Mouse (Mus musculus): ENCODE measurements around the gene Slc38a2. TPM values are rescaled to one million over a fixed set of nuclear protein-coding genes. Genes with fewer than 3 reads are reported as not detected.

Slc38a2 gene
- polyA plus RNA-seq, 1 experiment, result 37.9 TPM

DNA sequence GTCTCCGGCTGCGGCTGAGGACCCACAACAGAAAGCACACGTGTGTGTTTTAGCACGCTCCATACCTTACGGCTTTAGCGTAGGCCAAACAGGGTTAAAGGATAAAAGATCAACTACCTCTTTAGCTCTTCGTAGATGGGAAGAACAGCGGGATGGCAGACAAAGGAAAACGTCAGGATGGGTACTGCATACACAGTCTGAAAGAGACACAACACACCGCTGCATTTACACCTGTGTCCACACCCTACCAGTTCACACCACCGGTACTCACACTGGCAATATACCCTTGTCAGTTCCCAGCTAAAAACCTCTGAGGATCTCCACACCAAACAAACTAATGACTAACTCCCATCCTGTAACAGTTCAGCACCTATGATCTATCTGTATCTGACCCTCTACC lies 7.1 kb downstream of the Slc38a2 start:
- TF ChIP-seq CTCF (IDR thresholded peaks at IDR 0.05; ENCODE audit: insufficient read depth, low read length) (no peak), POLR2A (IDR thresholded peaks at IDR 0.05; ENCODE audit: borderline replicate concordance, extremely low read depth, low read depth, low read length) (no peak)
- Histone ChIP-seq H3K4me3 (replicated peaks; ENCODE audit: extremely low read depth, low read depth, low read length) (no peak overlapping the region), H3K4me1 (ENCODE audit: control insufficient read depth, insufficient read depth, low read length) (peaks cover 9% of the 10 kb centered on the region; the same call in 1 of the 2 replicates)
- DNase-seq, result no peak
- 88% methylated on average over 11 of the region's 11 CpGs for WGBS

DNA sequence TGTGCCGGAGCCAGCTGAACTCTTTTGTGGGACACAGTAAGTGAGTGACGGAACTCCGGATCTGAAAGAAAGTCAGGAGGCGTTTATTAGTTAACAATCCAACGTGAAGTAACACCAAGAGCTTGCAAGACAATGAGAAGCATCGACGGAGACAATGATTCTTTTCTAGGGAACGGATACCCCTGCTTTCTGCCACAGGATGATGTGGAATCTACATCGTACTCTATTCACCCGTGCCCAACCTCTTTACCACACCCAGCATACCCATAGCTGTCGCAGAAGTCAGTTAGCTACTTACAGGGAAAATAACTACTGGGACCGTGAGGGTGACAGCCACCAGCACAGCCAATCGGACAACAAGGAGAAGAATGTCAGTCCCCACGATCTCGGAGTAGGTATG lies 8.1 kb downstream of the Slc38a2 start:
- WGBS, result 87% methylated on average over 15 of the region's 15 CpGs
- Histone ChIP-seq H3K4me1 (ENCODE audit: control insufficient read depth, insufficient read depth, low read length) (peaks cover 6% of the 10 kb centered on the region; the same call in 1 of the 2 replicates), H3K4me3 (replicated peaks; ENCODE audit: extremely low read depth, low read depth, low read length) (no peak overlapping the region)
- no peak for TF ChIP-seq CTCF (IDR thresholded peaks at IDR 0.05; ENCODE audit: insufficient read depth, low read length)
- no peak for TF ChIP-seq POLR2A (IDR thresholded peaks at IDR 0.05; ENCODE audit: borderline replicate concordance, extremely low read depth, low read depth, low read length)
- DNase-seq, result no peak

- no peak overlapping the region for H3K4me3 ChIP-seq (replicated peaks; ENCODE audit: extremely low read depth, low read depth, low read length)
- DNase-seq, result no peak
- H3K4me1 ChIP-seq (ENCODE audit: control insufficient read depth, insufficient read depth, low read length), result peaks cover 3% of the 10 kb centered on the region; the same call in 1 of the 2 replicates
- no peak for TF ChIP-seq CTCF (IDR thresholded peaks at IDR 0.05; ENCODE audit: insufficient read depth, low read length)
- no peak for TF ChIP-seq POLR2A (IDR thresholded peaks at IDR 0.05; ENCODE audit: borderline replicate concordance, extremely low read depth, low read depth, low read length)
- 84% methylated on average over 13 of the region's 13 CpGs for WGBS
Measured at GRCm38 (mm10) chr15:96690829-96691228, 8.7 kb downstream of the Slc38a2 start.

DNA sequence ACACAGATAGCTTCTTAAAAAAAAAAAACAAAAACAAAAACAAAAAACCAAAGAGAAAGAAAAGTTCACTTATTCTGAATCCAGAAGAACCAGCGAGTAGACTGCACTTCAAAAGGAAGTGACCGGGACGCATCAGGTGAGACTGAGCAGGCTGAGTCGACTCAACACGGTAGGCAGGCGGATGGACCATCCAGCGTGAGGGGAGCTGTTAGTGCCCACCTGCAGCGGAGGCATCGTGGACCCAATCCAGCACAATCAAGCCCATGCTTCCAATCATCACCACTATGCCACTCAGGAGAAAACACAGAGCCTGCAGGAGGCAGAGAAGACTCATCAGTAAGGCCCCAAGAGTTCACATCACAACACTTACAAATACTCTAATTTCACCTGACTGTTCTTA lies 9.6 kb downstream of the Slc38a2 start:
- no peak for TF ChIP-seq CTCF (IDR thresholded peaks at IDR 0.05; ENCODE audit: insufficient read depth, low read length)
- TF ChIP-seq POLR2A (IDR thresholded peaks at IDR 0.05; ENCODE audit: borderline replicate concordance, extremely low read depth, low read depth, low read length), result no peak
- WGBS, result 82% methylated on average over 9 of the region's 9 CpGs

DNA sequence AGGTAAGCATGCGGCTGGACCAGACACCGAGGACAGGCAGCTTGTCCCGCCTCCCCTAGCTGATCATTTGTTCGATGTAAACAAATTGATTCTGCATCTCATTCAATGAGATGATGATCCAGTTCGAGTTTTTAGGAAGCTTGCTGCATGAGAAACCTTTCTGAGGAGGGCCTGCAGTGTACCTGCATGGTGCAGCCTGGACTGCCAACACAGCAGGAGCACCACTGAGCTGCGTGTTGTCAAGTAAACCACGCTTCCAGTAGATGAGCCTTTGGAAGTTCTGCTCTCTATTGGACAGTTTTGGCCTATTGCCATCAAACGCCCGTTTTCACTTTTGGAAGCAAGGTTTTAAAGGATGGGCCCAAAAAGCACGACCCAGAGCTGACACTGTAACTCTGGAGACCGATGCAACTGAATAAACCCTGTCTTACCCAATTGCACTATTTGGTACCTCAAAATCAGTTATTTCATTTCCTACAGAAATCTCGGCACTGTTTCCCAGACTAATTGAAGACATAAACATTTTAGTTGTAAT lies 10.7 kb downstream of the Slc38a2 start:
- Histone ChIP-seq H3K4me1 (ENCODE audit: control insufficient read depth, insufficient read depth, low read length) (peaks cover 6% of the 10 kb centered on the region), H3K4me3 (replicated peaks; ENCODE audit: extremely low read depth, low read depth, low read length) (no peak overlapping the region)
- no peak for DNase-seq
- no peak for TF ChIP-seq CTCF (IDR thresholded peaks at IDR 0.05; ENCODE audit: insufficient read depth, low read length)
- TF ChIP-seq POLR2A (IDR thresholded peaks at IDR 0.05; ENCODE audit: borderline replicate concordance, extremely low read depth, low read depth, low read length), result no peak
- WGBS, result 79% methylated on average over 12 of the region's 12 CpGs

More for the DNA sequence above, 9.6 kb downstream of the Slc38a2 start:
- Histone ChIP-seq H3K4me1 (ENCODE audit: control insufficient read depth, insufficient read depth, low read length) (no peaks in the 10 kb centered on the region), H3K4me3 (replicated peaks; ENCODE audit: extremely low read depth, low read depth, low read length) (no peak overlapping the region)
- DNase-seq, result no peak

DNA sequence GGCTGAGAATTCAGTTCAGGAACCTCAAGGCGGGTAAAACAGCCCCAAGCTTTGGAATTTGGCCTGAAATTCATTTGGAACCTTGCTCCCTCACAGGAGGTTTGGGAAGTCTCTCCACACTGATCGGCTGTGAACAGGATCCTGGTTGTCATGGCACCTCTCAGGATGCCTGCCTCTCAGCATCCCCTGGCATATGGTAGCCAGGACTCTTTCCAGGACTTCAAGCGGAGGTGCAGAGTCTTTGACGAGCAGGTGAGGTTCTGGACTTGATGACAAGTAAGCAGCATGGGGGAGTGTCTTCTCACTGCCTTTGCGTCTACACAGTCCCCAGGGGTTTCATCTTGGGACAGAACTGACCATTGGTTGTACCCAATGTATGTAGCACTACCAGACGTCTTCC lies 11.5 kb downstream of the Slc38a2 start:
- TF ChIP-seq CTCF (IDR thresholded peaks at IDR 0.05; ENCODE audit: insufficient read depth, low read length), result no peak
- no peak for TF ChIP-seq POLR2A (IDR thresholded peaks at IDR 0.05; ENCODE audit: borderline replicate concordance, extremely low read depth, low read depth, low read length)
- Histone ChIP-seq H3K4me1 (ENCODE audit: control insufficient read depth, insufficient read depth, low read length) (peaks cover 6% of the 10 kb centered on the region), H3K4me3 (replicated peaks; ENCODE audit: extremely low read depth, low read depth, low read length) (no peak overlapping the region)
- no peak for DNase-seq
- WGBS, result 81% methylated on average over 6 of the region's 6 CpGs

DNA sequence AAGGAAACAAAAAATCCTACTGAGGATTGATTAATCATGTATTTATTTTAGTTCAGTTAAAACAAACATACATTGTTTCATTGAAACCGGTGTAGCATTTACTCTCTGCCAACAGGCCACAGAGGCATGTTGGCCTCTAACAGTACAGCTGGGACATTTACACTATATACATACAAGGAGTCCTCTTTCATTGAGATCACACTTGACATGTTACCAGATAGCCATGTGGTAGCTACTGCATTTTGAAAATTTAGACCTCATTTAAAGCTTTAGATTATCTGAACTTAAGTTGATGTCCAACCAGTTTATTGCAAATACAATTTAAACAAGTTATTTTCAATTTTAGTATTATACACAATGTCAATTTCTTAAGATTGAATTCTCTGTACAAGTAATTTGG lies 12.2 kb downstream of the Slc38a2 start:
- no peak for DNase-seq
- Histone ChIP-seq H3K4me1 (ENCODE audit: control insufficient read depth, insufficient read depth, low read length) (peaks cover 6% of the 10 kb centered on the region), H3K4me3 (replicated peaks; ENCODE audit: extremely low read depth, low read depth, low read length) (no peak overlapping the region)
- WGBS, result 15% methylated on average over 1 of the region's 1 CpGs
- no peak for TF ChIP-seq CTCF (IDR thresholded peaks at IDR 0.05; ENCODE audit: insufficient read depth, low read length)
- TF ChIP-seq POLR2A (IDR thresholded peaks at IDR 0.05; ENCODE audit: borderline replicate concordance, extremely low read depth, low read depth, low read length), result no peak

- Histone ChIP-seq H3K4me3 (replicated peaks; ENCODE audit: extremely low read depth, low read depth, low read length) (no peak overlapping the region), H3K4me1 (ENCODE audit: control insufficient read depth, insufficient read depth, low read length) (peaks cover 6% of the 10 kb centered on the region)
- TF ChIP-seq POLR2A (IDR thresholded peaks at IDR 0.05; ENCODE audit: borderline replicate concordance, extremely low read depth, low read depth, low read length) (no peak), CTCF (IDR thresholded peaks at IDR 0.05; ENCODE audit: insufficient read depth, low read length) (no peak)
- no peak for DNase-seq
- WGBS, result 76% methylated on average over 9 of the region's 9 CpGs
Measured at GRCm38 (mm10) chr15:96686201-96687159, 13.1 kb downstream of the Slc38a2 start.

DNA sequence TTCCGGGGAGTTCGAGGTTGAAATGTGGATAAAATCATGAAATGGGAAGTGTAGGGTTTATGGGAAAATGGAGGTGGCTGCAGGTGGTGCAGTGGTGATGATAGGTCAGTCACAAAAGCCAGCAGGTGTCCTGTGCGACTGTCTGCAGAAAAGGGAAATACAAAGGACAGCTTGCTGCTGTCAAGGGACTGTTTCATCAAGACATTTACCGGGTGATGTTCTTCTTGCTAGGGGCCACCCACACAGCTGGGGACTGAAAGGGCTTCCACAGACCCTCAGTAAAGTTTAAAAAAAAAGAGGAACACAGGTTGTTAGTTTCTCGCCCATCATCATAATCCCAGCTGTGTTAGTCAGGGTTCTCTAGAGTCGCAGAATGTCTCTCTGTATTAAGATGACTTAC lies 14.3 kb downstream of the Slc38a2 start:
- 63% methylated on average over 6 of the region's 6 CpGs for WGBS
- Histone ChIP-seq H3K4me1 (ENCODE audit: control insufficient read depth, insufficient read depth, low read length) (peaks cover 6% of the 10 kb centered on the region), H3K4me3 (replicated peaks; ENCODE audit: extremely low read depth, low read depth, low read length) (no peak overlapping the region)
- DNase-seq, result no peak
- TF ChIP-seq CTCF (IDR thresholded peaks at IDR 0.05; ENCODE audit: insufficient read depth, low read length) (no peak), POLR2A (IDR thresholded peaks at IDR 0.05; ENCODE audit: borderline replicate concordance, extremely low read depth, low read depth, low read length) (no peak)

Measured in lung, adult 2 months (tissue).